Mouse (Mus musculus) natural killer cell, adult 2 months (primary cell): ENCODE measurements around the gene Kcnma1.

ENCODE experiments used
- DNase-seq, 2 experiments: peaks; one replicate each; pipeline ENCODE4 v3.0.0; 2022; ENCODE audit warnings: low spot score in 2 of 2

The Kcnma1 gene

DNA sequence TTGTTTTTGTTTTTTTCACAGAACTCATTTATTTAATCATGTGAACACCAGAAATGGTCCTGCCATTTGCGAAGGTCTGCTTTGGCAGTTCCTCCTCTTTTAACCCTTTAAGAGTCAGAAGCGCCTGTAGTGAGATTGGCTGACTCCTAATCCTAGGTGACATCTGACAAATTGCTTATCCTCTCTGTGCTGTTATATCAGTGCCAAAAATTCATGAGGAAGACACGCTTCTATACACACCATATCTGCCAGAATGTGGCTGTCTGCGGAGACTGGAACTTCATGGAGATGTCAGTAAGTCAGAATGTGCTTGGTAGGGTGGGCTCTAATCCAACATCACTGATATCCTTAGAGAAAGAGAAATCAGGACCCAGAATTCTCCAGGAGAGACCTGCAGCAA lies 157.3 kb downstream of the Kcnma1 start:
- no peak for DNase-seq

GRCm38 (mm10) chr14:23854946-23855345 lies 159.3 kb downstream of the Kcnma1 start:
- DNase-seq: no peak

GRCm38 (mm10) chr14:23848529-23849141 lies 165.7 kb downstream of the Kcnma1 start:
- DNase-seq: no peak

DNA sequence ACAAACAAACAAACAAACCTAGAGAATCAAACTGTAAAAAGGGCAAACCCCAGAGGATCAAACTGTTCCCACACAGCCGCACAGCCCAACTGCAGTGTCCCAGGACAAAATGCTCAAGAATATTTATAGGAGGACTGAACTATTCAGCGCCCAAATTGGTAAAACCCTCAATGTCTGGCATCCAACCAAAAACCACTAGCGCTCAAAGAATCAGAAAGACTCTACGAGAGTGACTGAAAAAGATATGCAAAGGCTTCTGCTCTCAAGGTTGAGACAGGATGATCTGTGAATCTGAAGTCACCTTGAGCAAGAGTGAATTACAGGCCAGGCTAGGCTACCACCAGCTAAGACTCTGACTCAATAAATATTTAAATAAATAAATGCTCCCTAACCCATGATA lies 167.6 kb downstream of the Kcnma1 start:
- no peak for DNase-seq

GRCm38 (mm10) chr14:23842025-23842424 lies 172.3 kb downstream of the Kcnma1 start:
- no peak for DNase-seq

- no peak for DNase-seq
Measured at GRCm38 (mm10) chr14:23839613-23840012, 174.7 kb downstream of the Kcnma1 start.

- DNase-seq: no peak
Measured at GRCm38 (mm10) chr14:23835387-23836111, 178.7 kb downstream of the Kcnma1 start.

- DNase-seq: no peak
Measured at GRCm38 (mm10) chr14:23831284-23831683, 183.0 kb downstream of the Kcnma1 start.

GRCm38 (mm10) chr14:23830316-23830715 lies 184.0 kb downstream of the Kcnma1 start:
- DNase-seq: no peak

DNA sequence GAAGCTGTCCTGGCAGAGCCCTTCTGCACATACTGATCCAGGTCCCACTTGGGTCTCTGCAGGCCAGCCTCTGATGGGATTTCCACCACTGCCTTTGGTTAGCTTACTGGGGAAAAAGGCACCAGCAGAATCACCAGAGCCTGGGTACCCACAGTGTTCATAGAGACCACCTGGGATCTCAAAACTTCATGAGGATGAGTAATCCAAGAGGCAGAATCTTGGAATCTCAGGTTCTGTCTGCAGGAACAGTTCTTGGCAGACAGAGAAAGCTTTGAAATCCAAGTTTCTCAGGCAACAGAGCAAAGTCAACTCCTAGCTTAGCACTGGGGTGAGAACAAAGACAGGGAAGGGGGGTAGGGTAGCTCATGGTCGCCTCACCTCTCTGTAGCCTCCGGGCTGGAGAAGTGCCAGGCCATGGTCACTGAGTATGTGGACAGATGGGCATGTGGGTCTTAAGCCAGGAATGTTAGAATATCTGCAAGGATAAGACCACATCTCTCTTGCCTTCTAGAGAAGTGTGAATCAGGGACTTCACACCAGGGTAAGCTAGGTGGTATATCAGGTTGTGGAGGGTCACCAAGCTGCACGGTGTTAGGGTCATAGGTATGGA lies 185.5 kb downstream of the Kcnma1 start:
- no peak for DNase-seq

DNA sequence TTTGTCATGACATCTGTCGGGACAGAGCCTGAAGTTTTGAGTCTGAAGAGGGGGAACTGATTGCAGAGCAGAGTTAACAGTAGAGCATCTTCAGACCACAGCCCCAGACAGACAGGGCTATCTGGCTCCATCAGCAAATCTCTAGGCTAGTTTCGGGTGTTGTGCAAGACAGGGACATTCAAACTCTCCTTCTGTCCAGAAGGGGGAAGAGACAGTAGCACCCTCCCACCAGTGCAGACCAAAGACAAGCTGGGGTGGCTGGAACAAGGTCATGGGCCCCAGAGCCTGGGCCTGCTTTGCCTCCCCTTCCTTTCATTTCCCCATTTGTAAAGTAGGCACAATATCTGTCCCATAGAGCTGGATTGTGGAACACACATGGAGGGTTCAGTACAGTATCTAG lies 189.4 kb downstream of the Kcnma1 start:
- DNase-seq: no peak

GRCm38 (mm10) chr14:23824267-23824666 lies 190.0 kb downstream of the Kcnma1 start:
- DNase-seq: no peak

DNA sequence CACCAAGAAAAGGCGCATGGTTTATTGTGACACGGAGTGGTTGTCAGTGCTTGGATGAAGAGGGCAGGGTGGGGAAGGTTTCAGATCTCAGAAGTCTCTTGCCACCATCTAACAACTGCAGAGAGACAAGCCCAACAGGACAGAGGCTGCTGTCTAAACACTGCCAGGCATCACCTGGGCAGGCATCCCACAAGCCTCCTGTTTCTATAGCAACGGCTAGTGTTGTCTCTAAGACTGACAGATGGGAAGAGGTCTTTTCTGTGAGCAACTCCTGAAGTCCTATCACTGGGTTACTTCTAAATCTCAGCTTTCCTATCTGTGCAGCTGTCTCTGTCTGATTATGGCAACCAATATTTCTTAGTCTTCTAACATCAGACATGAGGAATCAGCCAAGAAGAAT lies 196.7 kb downstream of the Kcnma1 start:
- no peak for DNase-seq

GRCm38 (mm10) chr14:23810081-23810480 lies 204.2 kb downstream of the Kcnma1 start:
- no peak for DNase-seq

DNA sequence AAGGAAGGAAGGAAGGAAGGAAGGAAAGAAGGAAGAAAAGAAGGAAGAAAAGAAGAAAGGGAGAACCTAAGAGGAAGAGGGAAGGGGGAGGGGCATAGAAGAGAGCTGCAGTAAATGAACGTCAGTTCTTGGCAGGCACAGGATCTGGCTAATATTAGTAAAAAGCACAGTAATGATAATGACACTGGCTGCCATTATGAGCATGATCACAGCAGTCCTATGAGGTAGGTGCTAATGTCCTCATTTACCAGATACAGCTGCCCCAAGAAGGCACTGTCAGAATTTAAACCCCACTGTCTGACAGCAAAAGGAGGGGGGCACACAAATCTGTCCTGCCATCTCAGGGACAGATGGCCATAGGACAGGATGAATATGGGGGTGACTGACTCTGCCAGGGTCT lies 205.2 kb downstream of the Kcnma1 start:
- no peak for DNase-seq

GRCm38 (mm10) chr14:23806378-23806777 lies 207.9 kb downstream of the Kcnma1 start:
- DNase-seq: no peak

- no peak for DNase-seq
Measured at GRCm38 (mm10) chr14:23796878-23797277, 217.4 kb downstream of the Kcnma1 start.

DNA sequence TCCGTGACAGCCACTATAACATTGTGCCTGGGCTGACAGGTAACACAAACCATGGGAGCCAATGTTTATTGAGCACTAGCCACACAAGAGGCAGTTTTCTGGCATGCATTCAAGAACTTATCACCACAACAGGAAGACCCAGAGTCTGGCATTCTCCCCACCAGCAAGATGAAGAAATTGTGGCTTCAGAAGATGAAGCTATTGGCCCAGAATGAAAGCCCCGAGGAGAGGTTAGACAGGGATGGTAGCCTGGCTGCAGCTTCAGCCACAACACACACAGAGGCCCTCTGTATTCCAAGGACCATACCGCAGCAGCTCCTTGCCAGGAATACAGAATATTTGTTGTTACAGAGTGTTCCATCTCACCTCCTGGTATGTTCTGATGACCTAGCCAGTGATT lies 221.6 kb downstream of the Kcnma1 start:
- no peak for DNase-seq

- DNase-seq: no peak
Measured at GRCm38 (mm10) chr14:23792076-23792475, 222.2 kb downstream of the Kcnma1 start.

DNA sequence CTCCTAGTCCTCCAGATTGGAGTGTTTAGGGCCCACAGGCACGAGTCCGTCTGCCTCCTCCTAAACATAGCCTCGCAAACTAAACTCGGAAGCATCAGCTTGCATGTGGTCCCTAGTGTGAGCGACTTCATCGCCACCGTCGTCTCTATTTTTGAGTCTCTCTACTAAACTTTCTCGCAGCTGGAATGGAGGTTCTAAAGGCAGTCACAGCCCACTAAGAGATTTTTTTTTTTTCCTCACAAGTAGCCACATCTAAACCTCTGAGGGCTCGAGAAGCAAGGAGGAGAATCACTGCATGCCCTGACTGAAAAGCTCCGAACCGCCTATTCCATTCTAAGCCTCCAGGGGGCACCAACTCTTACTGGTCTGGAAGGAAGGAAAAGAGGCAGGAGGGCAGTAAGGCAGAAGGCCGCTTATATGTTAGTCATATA lies 223.0 kb downstream of the Kcnma1 start:
- no peak for DNase-seq

DNA sequence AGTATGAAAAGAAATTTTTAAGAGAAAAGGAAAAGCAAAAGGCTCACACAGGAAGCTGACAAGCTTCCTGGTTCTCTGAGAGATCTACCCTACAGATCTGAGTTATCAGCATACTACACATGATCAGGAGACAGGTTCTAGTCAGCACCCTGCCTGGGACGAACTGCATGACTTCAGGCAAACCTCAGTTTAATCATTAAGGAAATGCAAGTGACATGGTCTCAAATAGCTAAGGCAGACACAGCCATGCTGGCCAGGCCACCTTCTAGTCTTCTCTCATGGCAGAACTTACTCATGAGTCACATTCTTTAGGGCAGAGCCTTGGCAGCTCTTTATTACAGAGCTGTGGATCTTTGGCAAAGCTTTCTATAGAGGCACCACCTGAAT lies 227.6 kb downstream of the Kcnma1 start:
- no peak for DNase-seq

GRCm38 (mm10) chr14:23785921-23786686 lies 228.2 kb downstream of the Kcnma1 start:
- no peak for DNase-seq
